Mouse (Mus musculus): Measurements from ENCODE around the gene Fam135a. TPM values are rescaled to one million over a fixed set of nuclear protein-coding genes. Genes with fewer than 3 reads are reported as not detected.
"Not testable (repeated sequence)": the region's sequence is repeated elsewhere in the genome, so short reads cannot be mapped to it uniquely, and the experiment has no call there.

Fam135a gene
- total RNA-seq, 2 experiments from 2014 or later: 29.0 to 29.5 TPM

- DNase-seq (ENCODE audit: low spot score in 2 of 2): no peak
- intact Hi-C loops (cut with DNase I): no loop called here
Measured at GRCm38 (mm10) chr1:23983118-23983517, 117.0 kb downstream of the Fam135a start.

- intact Hi-C loops (cut with DNase I): no loop called here
- DNase-seq (ENCODE audit: low spot score in 2 of 2): peak; percentile 26 to 31
Measured at GRCm38 (mm10) chr1:23978281-23978680, 121.9 kb downstream of the Fam135a start.

GRCm38 (mm10) chr1:23971159-23971558, 129.0 kb downstream of the Fam135a start:
- intact Hi-C loops (cut with DNase I); DNase-seq (ENCODE audit: low spot score in 2 of 2): not testable (repeated sequence)

- intact Hi-C loops (cut with DNase I): no loop called here
- DNase-seq (ENCODE audit: low spot score in 2 of 2): no peak
Measured at GRCm38 (mm10) chr1:23968027-23968725, 132.0 kb downstream of the Fam135a start.

GRCm38 (mm10) chr1:23966226-23966625, 133.9 kb downstream of the Fam135a start:
- intact Hi-C loops (cut with DNase I): no loop called here
- DNase-seq (ENCODE audit: low spot score in 2 of 2): no peak

Other genes with a start within 250 kb of the Fam135a start
- 100 to 1,000 TPM; 203 to 217 TPM for gene Smap1, start 178.0 kb downstream of the Fam135a start, total RNA-seq (2021)
- 10 to 100 TPM; 52.4 to 57.3 TPM for gene Sdhaf4, start 94.7 kb downstream of the Fam135a start, total RNA-seq (2021)
- 1 to 10 TPM; 1.8 to 1.9 TPM for gene Col9a1, start 77.3 kb upstream of the Fam135a start, total RNA-seq (2021)